Mouse (Mus musculus): ENCODE measurements around the gene Inpp4a. TPM values are rescaled to one million over a fixed set of nuclear protein-coding genes. Genes with fewer than 3 reads are reported as not detected.

Gene Inpp4a
- polyA plus RNA-seq (2015; fragmentation: Nextera tagmentation; extraction: Ambion mirVana) = 64.7 and 68.6 TPM in 2 replicates

GRCm38 (mm10) chr1:37299540-37300491 is at the start of gene Inpp4a:
Inpp4a (plus strand) TSS chr1:37299865.

GRCm38 (mm10) chr1:37429366-37430296 is 130.0 kb downstream of the Inpp4a start, which contains the start of the genes Coa5 and Unc50:
Coa5 (minus strand) TSS chr1:37430103.
Unc50 (plus strand) TSS chr1:37430139.

Other genes starting within 250 kb of the Inpp4a start
- 0.10 and 0.12 TPM in 2 replicates for gene Cnga3, start 85.4 kb upstream of the Inpp4a start, polyA plus RNA-seq (2015; fragmentation: Nextera tagmentation; extraction: Ambion mirVana)
- 42.3 and 45.0 TPM in 2 replicates for gene Coa5, start 130.2 kb downstream of the Inpp4a start, polyA plus RNA-seq (2015; fragmentation: Nextera tagmentation; extraction: Ambion mirVana)
- gene Unc50, start 130.3 kb downstream of the Inpp4a start, polyA plus RNA-seq (2015; fragmentation: Nextera tagmentation; extraction: Ambion mirVana) = 130 and 143 TPM in 2 replicates
- 9.2 and 11.1 TPM in 2 replicates for gene Mgat4a, start 241.2 kb downstream of the Inpp4a start, polyA plus RNA-seq (2015; fragmentation: Nextera tagmentation; extraction: Ambion mirVana)